Mouse (Mus musculus): ENCODE results near the gene Aspscr1. TPM values are rescaled to one million over a fixed set of nuclear protein-coding genes. Genes with fewer than 3 reads are reported as not detected.

Aspscr1 gene
- polyA plus RNA-seq, 1 experiment from 2014 or later, result 129 TPM

DNA sequence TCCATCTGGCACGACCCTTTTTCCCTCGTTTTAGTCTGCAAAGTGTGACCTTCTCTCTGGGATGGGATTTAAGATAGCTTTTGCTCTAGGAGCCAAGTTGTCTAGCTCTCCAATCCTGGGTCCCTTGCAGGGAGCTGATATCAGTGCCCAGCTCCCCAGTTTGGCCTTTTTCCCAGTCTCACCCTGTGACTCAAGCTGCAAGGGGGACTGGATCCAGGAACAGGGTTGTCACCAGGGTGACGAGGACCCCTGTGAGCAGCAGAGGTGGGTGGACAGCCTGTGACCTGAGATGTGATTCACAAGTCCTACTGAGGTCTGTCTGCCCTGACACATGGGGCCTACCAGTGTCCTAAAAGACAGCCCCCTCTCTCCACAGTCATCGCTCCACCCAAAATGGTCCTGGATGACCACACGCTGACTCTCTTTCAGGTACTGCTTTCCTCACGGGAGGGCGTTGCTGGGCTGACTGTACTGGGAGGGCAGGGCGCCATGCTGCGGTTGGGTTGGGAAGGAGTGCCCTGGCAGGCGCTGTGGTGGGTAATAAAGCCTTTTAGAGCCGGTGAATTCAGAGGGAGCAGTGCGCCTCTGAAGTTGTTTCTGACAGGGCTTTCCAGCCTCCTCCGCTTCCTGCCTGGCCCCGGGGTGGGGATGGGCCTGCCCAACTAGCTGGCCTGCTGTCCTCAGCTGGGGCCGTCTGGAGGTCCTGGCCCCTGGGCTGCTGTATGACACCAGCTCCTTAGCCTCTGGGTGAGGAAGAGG is 31.1 kb downstream of the Aspscr1 start:
- peaks cover 38% of the 10 kb centered on the region for H3K36me3 ChIP-seq (ENCODE audit: control insufficient read depth, insufficient read depth, low read length)
- DNase-seq (ENCODE audit: low spot score), result no peak
- H3K9ac ChIP-seq (ENCODE audit: low read length), result no peak overlapping the region; the same call in 1 of the 2 replicates
- H3K9me3 ChIP-seq (replicated peaks; ENCODE audit: control insufficient read depth, low read length), result no peaks in the 10 kb centered on the region
- WGBS, result 43% methylated on average over 15 of the region's 15 CpGs
- peaks cover 8% of the 10 kb centered on the region; the same call in 1 of the 2 replicates for H3K4me1 ChIP-seq (ENCODE audit: control insufficient read depth, insufficient read depth, low read length)
- H3K4me2 ChIP-seq (ENCODE audit: low read length), result no peak overlapping the region
- H3K27ac ChIP-seq (ENCODE audit: low read depth, low read length), result no peak overlapping the region
- no peaks in the 10 kb centered on the region for H3K27me3 ChIP-seq (replicated peaks; ENCODE audit: control insufficient read depth, insufficient read depth, low read length)
- ATAC-seq, result no peak
- no peak overlapping the region for H3K4me3 ChIP-seq (ENCODE audit: low read depth, low read length)

DNA sequence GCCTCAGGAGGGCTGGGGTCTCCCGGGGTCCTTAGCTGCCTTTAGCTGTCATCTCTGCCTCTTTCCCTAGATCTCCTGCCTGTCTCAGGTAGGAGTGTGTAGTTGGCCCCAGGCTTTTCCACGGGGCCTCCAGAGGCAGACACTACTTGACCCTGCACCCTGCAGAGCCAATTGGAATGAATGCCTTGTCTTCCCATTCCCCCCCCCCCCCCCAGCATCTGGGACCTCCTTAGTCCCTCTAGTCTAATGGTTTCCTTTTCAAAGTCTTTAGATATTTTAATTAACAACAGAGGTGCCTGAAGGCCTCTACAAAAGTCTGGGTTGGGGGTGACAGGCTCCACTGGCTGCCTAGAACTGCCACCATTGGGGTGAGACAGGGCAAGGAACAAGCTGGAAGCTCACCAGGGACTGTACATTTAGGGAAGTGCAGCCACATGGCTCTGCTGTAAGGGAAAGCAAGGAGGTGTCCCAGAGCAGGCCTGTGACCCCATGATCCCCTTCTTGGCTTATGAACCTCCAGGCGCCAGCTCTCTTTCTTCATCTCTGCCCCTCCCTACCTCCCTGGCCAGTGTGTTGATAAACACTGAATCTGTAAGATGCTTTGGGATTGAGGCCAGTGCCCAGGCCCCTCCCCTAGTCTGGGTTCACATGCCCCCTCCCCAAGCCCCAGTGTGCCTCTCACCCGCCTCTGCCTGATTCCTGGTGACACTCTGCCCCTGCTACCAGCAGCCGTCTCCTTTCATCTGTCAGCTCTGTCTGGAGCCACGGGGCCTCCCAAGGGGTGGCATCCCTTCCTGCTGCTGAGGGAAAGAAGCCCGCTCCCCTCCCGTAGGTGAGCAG is 31.9 kb downstream of the Aspscr1 start:
- no peak overlapping the region for H3K4me2 ChIP-seq (ENCODE audit: low read length)

DNA sequence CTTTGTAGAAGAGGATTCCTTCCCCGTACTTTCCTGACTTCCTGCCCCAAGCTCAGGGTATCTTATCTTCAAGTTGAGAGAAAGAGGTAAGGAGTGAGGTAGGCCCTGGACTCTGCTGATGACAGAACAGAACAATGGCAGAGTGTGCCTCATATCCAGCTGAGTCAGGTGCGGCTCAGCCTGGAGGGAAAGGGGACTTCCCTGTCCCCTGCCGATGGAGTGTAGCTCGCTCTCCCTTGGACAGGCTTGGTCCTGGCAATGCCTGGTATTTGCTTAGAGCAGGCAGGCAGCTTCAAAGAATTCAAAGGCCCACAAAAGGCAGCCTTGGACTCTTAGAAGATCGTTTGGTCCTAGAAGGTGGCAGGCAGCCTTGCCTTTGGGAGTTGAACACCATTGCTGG is 33.3 kb downstream of the Aspscr1 start:
- Histone ChIP-seq H3K27me3 (replicated peaks; ENCODE audit: control insufficient read depth, insufficient read depth, low read length) (no peaks in the 10 kb centered on the region), H3K4me1 (ENCODE audit: control insufficient read depth, insufficient read depth, low read length) (peaks cover 8% of the 10 kb centered on the region; the same call in 1 of the 2 replicates), H3K9ac (ENCODE audit: low read length) (no peak overlapping the region), H3K4me3 (ENCODE audit: low read depth, low read length) (no peak overlapping the region), H3K4me2 (ENCODE audit: low read length) (no peak overlapping the region), H3K9me3 (replicated peaks; ENCODE audit: control insufficient read depth, low read length) (no peaks in the 10 kb centered on the region), H3K36me3 (ENCODE audit: control insufficient read depth, insufficient read depth, low read length) (peaks cover 37% of the 10 kb centered on the region), H3K27ac (ENCODE audit: low read depth, low read length) (no peak overlapping the region)
- DNase-seq (ENCODE audit: low spot score) (no peak), ATAC-seq (no peak)
- WGBS, result 57% methylated on average over 5 of the region's 5 CpGs

More for the DNA sequence above, 31.9 kb downstream of the Aspscr1 start:
- Histone ChIP-seq H3K36me3 (ENCODE audit: control insufficient read depth, insufficient read depth, low read length) (peaks cover 37% of the 10 kb centered on the region), H3K9ac (ENCODE audit: low read length) (no peak overlapping the region; the same call in 1 of the 2 replicates), H3K4me3 (ENCODE audit: low read depth, low read length) (no peak overlapping the region), H3K27me3 (replicated peaks; ENCODE audit: control insufficient read depth, insufficient read depth, low read length) (no peaks in the 10 kb centered on the region), H3K27ac (ENCODE audit: low read depth, low read length) (no peak overlapping the region), H3K4me1 (ENCODE audit: control insufficient read depth, insufficient read depth, low read length) (peaks cover 8% of the 10 kb centered on the region; the same call in 1 of the 2 replicates), H3K9me3 (replicated peaks; ENCODE audit: control insufficient read depth, low read length) (no peaks in the 10 kb centered on the region)
- no peak for DNase-seq (ENCODE audit: low spot score)
- no peak for ATAC-seq
- 19% methylated on average over 8 of the region's 8 CpGs for WGBS

DNA sequence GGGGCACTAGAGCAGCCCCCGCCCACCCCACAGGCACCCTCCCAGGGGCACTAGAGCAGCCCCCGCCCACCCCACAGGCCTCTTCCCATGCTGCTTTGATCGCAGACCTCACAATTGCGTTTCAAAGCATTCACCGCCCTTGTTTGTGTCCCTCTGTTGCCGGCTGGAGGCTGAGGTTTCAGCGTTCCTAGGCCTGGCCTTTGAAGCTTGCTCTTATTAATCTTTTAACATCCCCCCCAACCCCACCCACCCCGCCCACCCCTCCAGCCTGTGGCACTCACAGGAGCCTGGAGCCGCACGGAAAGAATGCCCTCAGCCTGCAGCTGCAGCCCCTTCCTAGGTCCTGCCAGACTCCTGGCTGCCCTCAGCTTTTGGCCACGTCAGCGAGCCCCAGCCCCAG is 34.5 kb downstream of the Aspscr1 start:
- no peak overlapping the region for H3K27ac ChIP-seq (ENCODE audit: low read depth, low read length)
- H3K9ac ChIP-seq (ENCODE audit: low read length), result no peak overlapping the region
- H3K27me3 ChIP-seq (replicated peaks; ENCODE audit: control insufficient read depth, insufficient read depth, low read length), result no peaks in the 10 kb centered on the region
- H3K9me3 ChIP-seq (replicated peaks; ENCODE audit: control insufficient read depth, low read length), result no peaks in the 10 kb centered on the region
- peaks cover 34% of the 10 kb centered on the region for H3K36me3 ChIP-seq (ENCODE audit: control insufficient read depth, insufficient read depth, low read length)
- ATAC-seq, result peak; percentile 36; the same call in 1 of the 2 replicates
- H3K4me1 ChIP-seq (ENCODE audit: control insufficient read depth, insufficient read depth, low read length), result peaks cover 8% of the 10 kb centered on the region; the same call in 1 of the 2 replicates
- DNase-seq (ENCODE audit: low spot score), result peak; percentile 6
- WGBS, result 2% methylated on average over 11 of the region's 12 CpGs
- no peak overlapping the region for H3K4me3 ChIP-seq (ENCODE audit: low read depth, low read length)
- no peak overlapping the region for H3K4me2 ChIP-seq (ENCODE audit: low read length)

DNA sequence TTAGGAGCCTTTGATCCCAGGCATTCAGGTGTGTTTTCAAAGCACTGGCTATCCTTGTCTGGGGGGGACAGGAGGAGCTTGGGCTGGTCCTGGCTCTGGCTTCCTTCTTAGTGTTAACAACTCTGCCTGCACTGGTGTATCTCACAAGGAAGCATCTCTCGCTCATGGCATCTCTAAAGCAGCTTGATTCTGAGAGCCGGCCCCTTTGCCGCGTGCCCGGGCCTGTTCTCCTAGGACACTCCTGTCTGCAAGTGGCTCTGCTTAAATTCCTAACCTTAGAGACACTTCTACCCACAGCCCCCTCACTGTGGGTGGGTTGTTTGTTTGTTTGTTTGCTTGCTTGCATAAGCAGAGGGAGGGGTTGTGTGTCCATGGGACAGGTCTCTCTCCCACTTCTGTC is 35.2 kb downstream of the Aspscr1 start:
- no peak overlapping the region for H3K9ac ChIP-seq (ENCODE audit: low read length)
- H3K27me3 ChIP-seq (replicated peaks; ENCODE audit: control insufficient read depth, insufficient read depth, low read length), result no peaks in the 10 kb centered on the region
- DNase-seq (ENCODE audit: low spot score) (no peak), ATAC-seq (no peak)
- 39% methylated on average over 5 of the region's 5 CpGs for WGBS
- H3K27ac ChIP-seq (ENCODE audit: low read depth, low read length), result no peak overlapping the region
- H3K4me2 ChIP-seq (ENCODE audit: low read length), result no peak overlapping the region
- no peak overlapping the region for H3K4me3 ChIP-seq (ENCODE audit: low read depth, low read length)
- H3K4me1 ChIP-seq (ENCODE audit: control insufficient read depth, insufficient read depth, low read length), result peaks cover 11% of the 10 kb centered on the region; the same call in 1 of the 2 replicates
- H3K9me3 ChIP-seq (replicated peaks; ENCODE audit: control insufficient read depth, low read length), result no peaks in the 10 kb centered on the region
- peaks cover 30% of the 10 kb centered on the region for H3K36me3 ChIP-seq (ENCODE audit: control insufficient read depth, insufficient read depth, low read length)

DNA sequence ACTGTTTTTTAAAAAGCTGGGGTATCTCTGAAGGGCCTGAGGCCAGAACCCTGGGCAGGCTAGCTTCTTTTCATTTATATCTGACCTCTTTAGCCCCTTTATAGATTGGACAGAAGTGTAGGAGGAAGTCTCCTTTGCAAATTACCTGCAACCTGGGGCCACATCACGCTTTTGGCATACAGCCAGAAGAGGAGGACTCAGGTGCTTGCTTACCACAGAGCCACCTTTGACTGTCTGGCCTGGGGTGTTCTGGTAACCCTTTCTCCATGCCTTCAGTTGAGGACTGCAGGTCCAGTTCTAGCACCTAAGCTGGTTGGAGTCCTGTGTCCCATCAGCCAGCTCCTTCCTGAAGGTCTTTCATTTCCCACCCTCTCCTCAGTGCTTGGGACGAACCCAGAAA is 36.8 kb downstream of the Aspscr1 start:
- Histone ChIP-seq H3K27ac (ENCODE audit: low read depth, low read length) (no peak overlapping the region), H3K4me1 (ENCODE audit: control insufficient read depth, insufficient read depth, low read length) (peaks cover 17% of the 10 kb centered on the region), H3K4me3 (ENCODE audit: low read depth, low read length) (no peak overlapping the region), H3K4me2 (ENCODE audit: low read length) (no peak overlapping the region), H3K9me3 (replicated peaks; ENCODE audit: control insufficient read depth, low read length) (no peaks in the 10 kb centered on the region), H3K36me3 (ENCODE audit: control insufficient read depth, insufficient read depth, low read length) (peaks cover 20% of the 10 kb centered on the region), H3K9ac (ENCODE audit: low read length) (no peak overlapping the region), H3K27me3 (replicated peaks; ENCODE audit: control insufficient read depth, insufficient read depth, low read length) (no peaks in the 10 kb centered on the region)
- WGBS, result 75% methylated on average over 2 of the region's 2 CpGs
- DNase-seq (ENCODE audit: low spot score), result no peak
- no peak for ATAC-seq

GRCm38 (mm10) chr11:120710672-120711071 is 37.9 kb downstream of the Aspscr1 start:
- Histone ChIP-seq H3K36me3 (ENCODE audit: control insufficient read depth, insufficient read depth, low read length) (peaks cover 26% of the 10 kb centered on the region), H3K9me3 (replicated peaks; ENCODE audit: control insufficient read depth, low read length) (no peaks in the 10 kb centered on the region), H3K27me3 (replicated peaks; ENCODE audit: control insufficient read depth, insufficient read depth, low read length) (no peaks in the 10 kb centered on the region), H3K4me3 (ENCODE audit: low read depth, low read length) (no peak overlapping the region), H3K27ac (ENCODE audit: low read depth, low read length) (no peak overlapping the region), H3K4me1 (ENCODE audit: control insufficient read depth, insufficient read depth, low read length) (peaks cover 11% of the 10 kb centered on the region), H3K4me2 (ENCODE audit: low read length) (no peak overlapping the region), H3K9ac (ENCODE audit: low read length) (no peak overlapping the region)
- 82% methylated on average over 5 of the region's 5 CpGs for WGBS
- ATAC-seq (no peak), DNase-seq (ENCODE audit: low spot score) (no peak)

- no peak overlapping the region for H3K4me3 ChIP-seq (ENCODE audit: low read depth, low read length)
Observed at GRCm38 (mm10) chr11:120711980-120712604, 39.3 kb downstream of the Aspscr1 start.

More at GRCm38 (mm10) chr11:120711980-120712604, 39.3 kb downstream of the Aspscr1 start:
- peak overlapping the region; percentile 94 for H3K4me2 ChIP-seq (ENCODE audit: low read length)
- no peak overlapping the region for H3K9ac ChIP-seq (ENCODE audit: low read length)
- WGBS, result 63% methylated on average over 8 of the region's 8 CpGs
- ATAC-seq, result no peak
- no peak for DNase-seq (ENCODE audit: low spot score)
- peaks cover 34% of the 10 kb centered on the region for H3K36me3 ChIP-seq (ENCODE audit: control insufficient read depth, insufficient read depth, low read length)
- H3K27ac ChIP-seq (ENCODE audit: low read depth, low read length), result no peak overlapping the region
- H3K4me1 ChIP-seq (ENCODE audit: control insufficient read depth, insufficient read depth, low read length), result peaks cover 9% of the 10 kb centered on the region
- no peaks in the 10 kb centered on the region for H3K9me3 ChIP-seq (replicated peaks; ENCODE audit: control insufficient read depth, low read length)
- H3K27me3 ChIP-seq (replicated peaks; ENCODE audit: control insufficient read depth, insufficient read depth, low read length), result no peaks in the 10 kb centered on the region
